Mouse (Mus musculus) cerebellum, adult 2 months (tissue): ENCODE data around the gene Ppm1n. TPM values are rescaled to one million over a fixed set of nuclear protein-coding genes. Genes with fewer than 3 reads are reported as not detected.
A peak's percentile ranks its signal among the peaks of the same experiment; 100 is the strongest.

Source experiments
- DNase-seq, 2 experiments: peaks; one replicate each; pipeline ENCODE4 v3.0.0; 2021
- H3K27ac ChIP-seq: fragments of 200-500 bp; 2 replicates; pipeline ENCODE4 v1.5.1; 2012; ENCODE audit warnings: low read length, control low read depth, inconsistent platforms; ENCODE audit not compliant: insufficient read depth
- H3K27me3 ChIP-seq: fragments of 200-500 bp; 2 replicates; pipeline ENCODE4 v1.6.1; 2012; ENCODE audit warnings: inconsistent platforms, mild to moderate bottlenecking, low read length, moderate library complexity; ENCODE audit not compliant: control insufficient read depth, insufficient read depth
- H3K4me1 ChIP-seq: fragments of 200-500 bp; 2 replicates; pipeline ENCODE4 v1.6.1; 2011; ENCODE audit warnings: low read length; ENCODE audit not compliant: control insufficient read depth, insufficient read depth
- H3K4me3 ChIP-seq: fragments of 200-500 bp; replicated peaks from 2 replicates; pipeline ENCODE3; 2011; ENCODE audit warnings: mild to moderate bottlenecking, low read depth, low read length, control low read depth; ENCODE audit not compliant: insufficient read depth
- CTCF ChIP-seq: fragments of 200-500 bp; IDR thresholded peaks from 2 replicates; pipeline ENCODE4 v1.5.1; 2011; ENCODE audit warnings: low read depth, mild to moderate bottlenecking, control low read depth, low read length, moderate library complexity, borderline replicate concordance; ENCODE audit not compliant: insufficient read depth
- POLR2A ChIP-seq: fragments of 200-500 bp; IDR thresholded peaks from 2 replicates; pipeline ENCODE4 v1.6.1; 2011; ENCODE audit warnings: low read length, control low read depth, borderline replicate concordance; ENCODE audit not compliant: insufficient read depth
- WGBS: fragments of 180-500 bp; shearing (Covaris S2); methylation state at CpG from one replicate; pipeline ENCODE4 v1.1.7; 2018; 5-methylcytosine and 5-hydroxymethylcytosine counted together
- polyA plus RNA-seq: library from polyadenylated mRNA; depleted of rRNA; stranded (reverse); fragments of >200 nt; gene quantifications from 2 replicates; pipeline ENCODE4 v1.2.3, GENCODE M21; 2012

The Ppm1n gene
- polyA plus RNA-seq, 1 experiment: 1.1 TPM

GRCm38 (mm10) chr7:19321464-19321863, 41.6 kb upstream of the Ppm1n start:
- 51% methylated on average over 5 of the region's 5 CpGs for WGBS
- DNase-seq: no peak
- no peak for TF ChIP-seq CTCF
- TF ChIP-seq POLR2A: no peak

DNA sequence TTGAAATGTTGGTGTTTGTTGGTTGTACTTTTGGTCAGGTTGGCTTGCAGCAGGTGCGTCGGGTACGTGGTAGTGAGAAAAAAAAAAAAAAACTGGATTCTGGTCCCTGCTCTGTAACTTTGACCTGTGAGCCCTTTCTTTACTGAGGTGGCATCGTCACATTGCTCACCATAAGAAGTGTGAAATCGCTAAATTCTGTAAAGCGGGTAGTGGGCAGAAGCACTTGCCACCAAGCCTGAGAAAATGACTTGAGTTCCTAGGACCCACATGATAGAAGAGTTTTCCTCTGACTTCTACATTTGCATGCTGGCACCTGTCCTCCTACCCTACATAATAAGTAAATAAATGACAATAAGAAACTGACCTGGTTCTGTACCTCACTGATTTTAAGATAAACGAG, 40.8 kb upstream of the Ppm1n start:
- no peak overlapping the region for H3K4me3 ChIP-seq
- TF ChIP-seq POLR2A (no peak), CTCF (no peak)
- DNase-seq: no peak
- H3K4me1 ChIP-seq: no peaks in the 10 kb centered on the region
- no peaks in the 10 kb centered on the region for H3K27me3 ChIP-seq
- H3K27ac ChIP-seq: no peak overlapping the region
- 31% methylated on average over 7 of the region's 7 CpGs for WGBS

More at GRCm38 (mm10) chr7:19321464-19321863, 41.6 kb upstream of the Ppm1n start:
- Histone ChIP-seq H3K4me3 (no peak overlapping the region), H3K27me3 (no peaks in the 10 kb centered on the region), H3K27ac (no peak overlapping the region), H3K4me1 (no peaks in the 10 kb centered on the region)

- peak; percentile 93 to 95 for DNase-seq
- no peak for TF ChIP-seq POLR2A
- no peak for TF ChIP-seq CTCF
- Histone ChIP-seq H3K27me3 (no peaks in the 10 kb centered on the region), H3K4me1 (no peaks in the 10 kb centered on the region), H3K4me3 (peak overlapping the region; percentile 56), H3K27ac (no peak overlapping the region)
- WGBS: under 1% methylated on average over 41 of the region's 41 CpGs
Observed at GRCm38 (mm10) chr7:19319906-19320305, 40.0 kb upstream of the Ppm1n start.

DNA sequence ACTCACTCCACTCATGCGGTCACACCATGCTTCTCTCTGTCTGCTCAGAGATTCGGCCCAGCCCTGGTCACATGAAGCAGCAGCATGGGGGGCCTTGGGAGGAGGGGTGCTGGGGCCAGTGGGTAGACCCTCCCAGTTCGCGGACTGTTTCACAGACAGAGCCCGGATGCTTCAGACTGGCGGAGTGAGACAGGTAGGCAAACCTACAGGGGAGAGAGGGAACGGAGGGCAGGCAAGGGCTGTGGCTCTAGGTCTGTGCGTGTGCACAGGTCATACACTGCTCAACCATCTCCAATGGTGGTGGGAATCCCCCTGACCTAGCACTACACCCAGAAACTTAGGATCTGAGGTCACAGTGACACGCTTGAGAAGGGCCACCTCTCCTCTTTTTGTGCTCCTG, 39.6 kb upstream of the Ppm1n start:
- TF ChIP-seq POLR2A: no peak
- TF ChIP-seq CTCF: no peak
- Histone ChIP-seq H3K27ac (no peak overlapping the region), H3K27me3 (no peaks in the 10 kb centered on the region), H3K4me1 (no peaks in the 10 kb centered on the region), H3K4me3 (peak overlapping the region; percentile 56)
- peak in 1 of 2 experiments; percentile 43 for DNase-seq
- 11% methylated on average over 9 of the region's 9 CpGs for WGBS

- H3K4me3 ChIP-seq: no peak overlapping the region
- no peak overlapping the region for H3K27ac ChIP-seq
- no peak for DNase-seq
- 82% methylated on average over 7 of the region's 7 CpGs for WGBS
- no peaks in the 10 kb centered on the region for H3K27me3 ChIP-seq
- H3K4me1 ChIP-seq: no peaks in the 10 kb centered on the region
- TF ChIP-seq CTCF (no peak), POLR2A (no peak)
Observed at GRCm38 (mm10) chr7:19318676-19319075, 38.8 kb upstream of the Ppm1n start.

DNA sequence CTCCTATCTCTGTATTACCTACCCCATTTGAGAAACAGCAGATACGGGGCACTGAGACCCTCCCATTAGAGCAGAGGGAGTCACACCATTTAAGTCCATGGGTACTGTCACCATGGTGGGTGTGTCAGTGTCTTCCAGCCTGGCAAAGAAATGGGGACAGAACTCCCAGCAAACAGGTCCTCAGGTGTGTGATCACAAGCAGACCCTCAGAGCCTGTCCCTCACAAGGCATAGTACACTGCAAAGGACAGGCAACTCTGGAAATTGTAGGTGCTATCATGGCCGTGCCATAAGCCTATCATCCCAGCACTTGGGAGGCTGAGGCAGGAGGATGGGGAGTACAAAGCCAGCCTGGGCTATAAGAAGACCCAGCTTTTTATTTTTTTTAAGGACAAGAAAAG, 38.3 kb upstream of the Ppm1n start:
- no peak for DNase-seq
- Histone ChIP-seq H3K4me1 (no peaks in the 10 kb centered on the region), H3K4me3 (no peak overlapping the region), H3K27me3 (no peaks in the 10 kb centered on the region), H3K27ac (no peak overlapping the region)
- WGBS: 69% methylated on average over 2 of the region's 2 CpGs
- TF ChIP-seq CTCF: no peak
- no peak for TF ChIP-seq POLR2A

DNA sequence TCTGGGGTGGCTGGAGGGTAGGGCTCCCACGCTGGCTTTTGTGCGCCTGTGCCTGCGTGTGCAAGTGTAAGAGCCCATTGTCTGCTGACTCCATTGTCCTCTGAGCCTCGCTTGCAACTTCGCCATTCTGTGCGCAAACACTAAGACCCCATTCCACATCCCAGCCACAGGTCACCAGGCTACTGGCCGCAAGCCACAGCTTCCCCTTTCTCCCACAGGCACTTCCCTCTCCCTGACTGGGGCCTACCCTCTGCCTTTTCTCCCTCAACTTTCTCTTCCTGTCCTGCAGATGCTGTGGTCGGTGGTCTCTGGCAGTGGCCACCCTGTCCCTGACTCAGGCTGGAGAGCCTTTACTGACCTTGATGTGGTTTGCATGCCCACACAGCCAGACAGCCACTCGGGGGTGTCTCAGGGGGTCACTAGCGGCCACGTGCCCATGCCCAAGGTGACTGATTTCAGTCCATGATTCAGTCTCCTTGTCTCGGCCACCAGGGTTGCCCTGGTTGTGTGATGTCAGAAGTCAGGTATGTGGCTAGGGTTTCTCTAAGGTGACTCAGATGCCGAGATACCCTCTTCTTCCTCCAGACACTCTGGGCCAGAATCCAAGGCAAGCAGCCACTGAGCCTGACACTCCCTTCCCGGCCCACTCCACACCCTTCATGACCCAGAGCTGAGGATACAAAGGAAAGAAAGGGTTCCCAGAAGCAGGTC, 36.7 kb upstream of the Ppm1n start:
- no peak for DNase-seq

DNA sequence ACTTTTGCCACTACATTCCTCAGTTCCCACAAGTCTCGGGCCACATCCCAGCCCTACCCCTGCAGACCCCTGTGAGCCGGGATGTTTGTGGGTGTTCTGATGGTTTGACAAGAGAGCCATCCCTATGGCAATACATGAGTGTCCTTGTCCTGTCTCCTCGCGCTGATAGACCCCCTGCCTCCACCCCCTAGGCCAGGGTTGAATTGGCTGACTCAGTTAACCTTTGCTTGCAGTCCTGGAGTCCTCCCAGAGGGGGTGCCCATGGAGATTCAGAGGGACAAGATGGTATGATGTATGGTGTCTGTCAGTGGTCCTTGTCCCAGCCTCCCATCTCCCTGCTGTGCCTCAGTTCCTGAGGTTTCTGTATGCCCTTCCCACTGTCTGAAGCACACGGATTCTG, 34.2 kb upstream of the Ppm1n start:
- DNase-seq: no peak
- H3K27ac ChIP-seq: no peak overlapping the region
- no peaks in the 10 kb centered on the region for H3K4me1 ChIP-seq
- TF ChIP-seq POLR2A (no peak), CTCF (no peak)
- WGBS: 38% methylated on average over 5 of the region's 5 CpGs
- H3K27me3 ChIP-seq: no peaks in the 10 kb centered on the region
- no peak overlapping the region for H3K4me3 ChIP-seq

More for the DNA sequence above, 36.7 kb upstream of the Ppm1n start:
- WGBS: 38% methylated on average over 14 of the region's 14 CpGs
- Histone ChIP-seq H3K4me1 (no peaks in the 10 kb centered on the region), H3K27me3 (no peaks in the 10 kb centered on the region), H3K4me3 (no peak overlapping the region), H3K27ac (no peak overlapping the region)
- TF ChIP-seq CTCF: no peak
- TF ChIP-seq POLR2A: no peak
